In the genomic region with DNA sequence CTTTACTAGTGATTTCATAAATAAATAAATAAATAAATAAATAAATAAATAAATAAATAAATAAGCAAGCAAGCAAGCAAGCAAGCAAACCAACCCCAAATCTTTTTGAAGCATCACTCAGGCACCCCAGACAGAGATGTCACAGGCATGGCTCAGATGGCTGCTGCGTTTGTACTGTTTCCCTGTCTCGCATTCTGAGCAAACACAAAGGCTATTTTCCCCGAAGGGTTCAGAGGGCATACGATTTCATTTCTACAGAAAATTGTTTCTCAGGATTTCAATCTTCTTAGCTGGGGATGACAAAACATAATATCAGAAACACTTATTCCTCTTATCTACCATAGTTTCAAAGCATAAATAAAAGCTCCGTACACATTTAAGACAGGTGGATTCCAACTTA, we compare ENCODE assay signal across 25 mouse cellular contexts.
"Had no signal": no experiment of that assay in that cellular context is flagged by ENCODE, and none has a peak within 500 bp of the region (broad histone marks: within the 10 kb centered on the region; RNA-seq: fewer than 3 reads in every experiment).

No protein-coding gene starts in this region.

- H3K27ac ChIP-seq: heart, adult 2 months; heart, embryonic 13.5 days; heart, embryonic 15.5 days; hindbrain, embryonic 12.5 days; hindbrain, embryonic 15.5 days; kidney, embryonic 15.5 days; kidney, postnatal 0 days; limb, embryonic 13.5 days; limb, embryonic 15.5 days had no signal

- H3K27me3 ChIP-seq: heart, embryonic 15.5 days; hindbrain, embryonic 12.5 days; hindbrain, embryonic 15.5 days; kidney, embryonic 15.5 days; limb, embryonic 13.5 days; limb, embryonic 15.5 days had no signal

- H3K4me2 ChIP-seq: heart, embryonic 11.5 days; heart, embryonic 13.5 days; heart, embryonic 15.5 days; hindbrain, embryonic 12.5 days; hindbrain, embryonic 15.5 days; kidney, embryonic 15.5 days; limb, embryonic 13.5 days; limb, embryonic 15.5 days had no signal

- H3K36me3 ChIP-seq: heart, embryonic 13.5 days; heart, embryonic 15.5 days; hindbrain, embryonic 12.5 days; hindbrain, embryonic 15.5 days; kidney, embryonic 15.5 days; limb, embryonic 13.5 days; limb, embryonic 15.5 days had no signal

- H3K9ac ChIP-seq: forebrain, postnatal 0 days; heart, embryonic 13.5 days; heart, embryonic 15.5 days; hindbrain, embryonic 12.5 days; hindbrain, embryonic 15.5 days; kidney, embryonic 15.5 days; limb, embryonic 13.5 days; limb, embryonic 15.5 days had no signal

- ATAC-seq: forebrain, postnatal 0 days; intestine, embryonic 16.5 days had no signal

- H3K4me1 ChIP-seq: heart, embryonic 13.5 days; heart, embryonic 15.5 days; hindbrain, embryonic 12.5 days; hindbrain, embryonic 15.5 days; kidney, embryonic 15.5 days; limb, embryonic 13.5 days; limb, embryonic 15.5 days had no signal

- H3K4me3 ChIP-seq: heart, adult 2 months; heart, embryonic 13.5 days; heart, embryonic 15.5 days; hindbrain, embryonic 12.5 days; hindbrain, embryonic 15.5 days; kidney, embryonic 15.5 days; limb, embryonic 13.5 days; limb, embryonic 15.5 days had no signal

- H3K9me3 ChIP-seq: heart, embryonic 13.5 days; heart, embryonic 15.5 days; hindbrain, embryonic 12.5 days; hindbrain, embryonic 15.5 days; kidney, embryonic 15.5 days; limb, embryonic 13.5 days; limb, embryonic 15.5 days had no signal

- DNase-seq: forebrain, postnatal 0 days; gastrocnemius, postnatal 14 days; gastrocnemius, postnatal 36 days; heart, adult 11 months; heart, adult 2 months; heart, postnatal 14 days; heart, postnatal 36 days; kidney, adult 11 months; kidney, adult 2 months; kidney, adult 9 months; kidney, postnatal 14 days; kidney, postnatal 36 days; layer of hippocampus, adult 9-11 months; layer of hippocampus, postnatal 36 days; left cerebral cortex, postnatal 4 days had no signal
